15 mouse cellular contexts compared by ENCODE assay signal in genomic region chr3:127741473-127741872, GRCm38 (mm10). TPM values are rescaled to one million over a fixed set of nuclear protein-coding genes. Genes with fewer than 3 reads are reported as not detected.
DNase-seq lines count a peak whose midpoint lies in the region; ATAC-seq and TF ChIP-seq lines count a peak whose summit lies in the region.
"Had no signal": no experiment of that assay in that cellular context is flagged by ENCODE, and none has a peak within 500 bp of the region (broad histone marks: within the 10 kb centered on the region; RNA-seq: fewer than 3 reads in every experiment).

No protein-coding gene starts in this region.

- TF ChIP-seq CTCF in intestine, postnatal 0 days (IDR thresholded peaks at IDR 0.05; ENCODE audit: low read depth), result peak; percentile 57

- H3K4me1 ChIP-seq in intestine, postnatal 0 days (replicated peaks; ENCODE audit: control insufficient read depth, insufficient read depth, low read length), result no peaks in the 10 kb centered on the region
- no peaks in the 10 kb centered on the region for H3K4me1 ChIP-seq in intestine, embryonic 15.5 days (replicated peaks)

- WGBS in intestine, postnatal 0 days, result 94% methylated on average over 3 of the region's 3 CpGs
- WGBS in intestine, embryonic 15.5 days, result 96% methylated on average over 3 of the region's 3 CpGs

- no peak overlapping the region for H3K4me2 ChIP-seq in intestine, postnatal 0 days (replicated peaks; ENCODE audit: low read depth)
- no peak overlapping the region for H3K4me2 ChIP-seq in intestine, embryonic 15.5 days (replicated peaks)
- H3K4me2 ChIP-seq: midbrain, embryonic 12.5 days; neural tube, embryonic 12.5 days had no signal

- ATAC-seq in intestine, postnatal 0 days, result no peak
- no peak for ATAC-seq in intestine, embryonic 15.5 days

- peak; percentile 8 for DNase-seq in thymus, postnatal 14 days
- no peak for DNase-seq in thymus, postnatal 36 days
- peak; percentile 5 for DNase-seq in adipocyte (ENCODE audit: low spot score)
- DNase-seq in T-cell, adult 2 months (ENCODE audit: low spot score), result no peak
- DNase-seq in kidney, postnatal 10 days, result no peak
- DNase-seq in layer of hippocampus, postnatal 36 days, result no peak
- DNase-seq: adrenal gland, postnatal 10 days; cerebellum, adult 11 months; thymus, postnatal 25 days had no signal

- no peak overlapping the region for H3K27ac ChIP-seq in intestine, postnatal 0 days (ENCODE audit: low read depth, low read length)
- H3K27ac ChIP-seq in intestine, embryonic 15.5 days, result no peak overlapping the region
- H3K27ac ChIP-seq: hindbrain, embryonic 10.5 days; midbrain, embryonic 12.5 days; neural tube, embryonic 12.5 days had no signal

- H3K4me3 ChIP-seq in intestine, postnatal 0 days (ENCODE audit: low read depth, low read length), result no peak overlapping the region
- no peak overlapping the region for H3K4me3 ChIP-seq in intestine, embryonic 15.5 days (replicated peaks)
- H3K4me3 ChIP-seq: erythroblast, embryonic 14.5 days; hindbrain, embryonic 10.5 days; midbrain, embryonic 12.5 days; neural tube, embryonic 12.5 days had no signal

- H3K9me3 ChIP-seq in intestine, postnatal 0 days (ENCODE audit: control insufficient read depth), result no peaks in the 10 kb centered on the region
- H3K9me3 ChIP-seq in intestine, embryonic 15.5 days, result no peaks in the 10 kb centered on the region
- H3K9me3 ChIP-seq: hindbrain, embryonic 10.5 days; midbrain, embryonic 12.5 days; neural tube, embryonic 12.5 days had no signal

- H3K36me3 ChIP-seq in intestine, postnatal 0 days (ENCODE audit: control insufficient read depth, insufficient read depth), result no peaks in the 10 kb centered on the region
- no peaks in the 10 kb centered on the region for H3K36me3 ChIP-seq in intestine, embryonic 15.5 days
- H3K36me3 ChIP-seq: hindbrain, embryonic 10.5 days; midbrain, embryonic 12.5 days; neural tube, embryonic 12.5 days had no signal

- H3K9ac ChIP-seq in intestine, postnatal 0 days (ENCODE audit: low read depth, low read length), result no peak overlapping the region
- no peak overlapping the region for H3K9ac ChIP-seq in intestine, embryonic 15.5 days
- H3K9ac ChIP-seq: midbrain, embryonic 12.5 days; neural tube, embryonic 12.5 days had no signal

- no peaks in the 10 kb centered on the region for H3K27me3 ChIP-seq in intestine, postnatal 0 days (replicated peaks; ENCODE audit: control insufficient read depth, insufficient read depth, low read length)
- H3K27me3 ChIP-seq in intestine, embryonic 15.5 days (replicated peaks), result 0 out of 2 replicates have a peak, but pooled peaks cover 5% of the 10 kb centered on the region

RNA-seq across cellular contexts. Expression of gene Alpk1, which starts 38.9 kb away (rescaled TPM):
- 0.85 and 1.6 TPM in 2 replicates for polyA plus RNA-seq in intestine, postnatal 0 days (2015; fragmentation: Nextera tagmentation; extraction: Ambion mirVana)
- polyA plus RNA-seq in intestine, embryonic 15.5 days (2015; fragmentation: Nextera tagmentation; extraction: Ambion mirVana), result 2.1 and 2.5 TPM in 2 replicates
- total RNA-seq in layer of hippocampus, postnatal 36 days (2021), result 1 to 10 TPM; 7.8 to 7.9 TPM
- polyA plus RNA-seq: erythroblast, embryonic 14.5 days had no signal

RNA-seq across cellular contexts. Expression of gene Tifa, which starts 48.1 kb away (rescaled TPM):
- 63.0 and 71.8 TPM in 2 replicates for polyA plus RNA-seq in intestine, postnatal 0 days (2015; fragmentation: Nextera tagmentation; extraction: Ambion mirVana)
- polyA plus RNA-seq in intestine, embryonic 15.5 days (2015; fragmentation: Nextera tagmentation; extraction: Ambion mirVana), result 24.1 and 24.7 TPM in 2 replicates
- total RNA-seq in layer of hippocampus, postnatal 36 days (2021), result 1 to 10 TPM; 6.6 to 7.7 TPM

Comparison
In these comparisons a context has a peak if more than half of its experiments do, and no peak if none do; other contexts are left out.
1. DNase-seq: peak in thymus, postnatal 14 days (single experiment) and adipocyte (single experiment); none in thymus, postnatal 36 days (0 of 2), T-cell, adult 2 months (single experiment), kidney, postnatal 10 days (single experiment) and layer of hippocampus, postnatal 36 days (0 of 2).